Mouse (Mus musculus) naive thymus-derived CD4-positive, alpha-beta T cell, adult 2 months (primary cell): ENCODE results near the gene N4bp2l1.
A peak's percentile ranks its signal among the peaks of the same experiment; 100 is the strongest.
"Not testable (repeated sequence)": the region's sequence is repeated elsewhere in the genome, so short reads cannot be mapped to it uniquely, and the experiment has no call there.

ENCODE experiments used
- DNase-seq: peaks from one replicate; pipeline ENCODE4 v3.0.0-alpha.2; 2011; ENCODE audit warnings: low read depth

Gene N4bp2l1

DNA sequence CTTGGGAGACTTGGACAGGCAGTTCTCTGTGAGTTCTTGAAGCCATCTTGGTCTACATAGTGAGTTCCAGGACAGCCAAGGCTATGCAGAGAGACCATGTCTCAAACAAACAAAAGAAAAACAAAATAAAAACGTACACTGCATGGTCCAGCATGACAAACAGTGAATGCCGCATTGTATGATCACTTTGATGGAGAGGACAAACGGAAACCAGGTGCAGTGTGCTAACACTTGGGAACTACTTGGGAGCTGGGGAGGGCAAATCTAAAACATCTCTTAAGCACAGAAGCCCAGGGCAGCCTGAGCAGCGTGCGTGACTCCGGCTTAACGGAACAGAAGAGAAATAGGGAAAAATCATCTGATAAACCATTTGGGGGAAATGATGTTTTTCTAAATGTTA, at the start of gene N4bp2l1:
N4bp2l1 (minus strand) TSS at position 101 of the 400 bp plus-strand sequence.
- no peak for DNase-seq

GRCm38 (mm10) chr5:150644926-150645325, 47.9 kb upstream of the N4bp2l1 start:
- DNase-seq: no peak

- DNase-seq: not testable (repeated sequence)
These were observed 46.4 kb upstream of the N4bp2l1 start for GRCm38 (mm10) chr5:150643390-150643789.

DNA sequence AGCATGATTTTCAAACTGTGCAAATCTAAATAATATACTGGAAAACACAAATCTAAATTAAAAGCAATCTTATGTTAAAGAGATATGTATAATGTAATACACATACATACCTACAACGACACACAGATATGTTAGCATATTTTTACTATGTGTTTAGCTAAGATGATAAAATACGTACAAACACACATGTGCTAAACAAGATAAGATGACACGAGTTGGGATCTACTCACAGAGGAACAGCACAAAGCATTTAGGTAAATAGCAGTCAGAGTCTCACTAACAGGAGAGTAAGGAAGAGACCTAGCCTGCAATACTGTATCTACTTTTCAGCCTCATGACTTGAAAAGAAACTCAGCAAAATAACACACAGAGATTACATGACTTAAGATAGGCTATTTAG, 44.5 kb upstream of the N4bp2l1 start:
- no peak for DNase-seq

- no peak for DNase-seq
These were observed 32.7 kb upstream of the N4bp2l1 start for GRCm38 (mm10) chr5:150629692-150630091.

GRCm38 (mm10) chr5:150629272-150629671, 32.3 kb upstream of the N4bp2l1 start:
- no peak for DNase-seq

- DNase-seq: no peak
These were observed 28.5 kb upstream of the N4bp2l1 start for GRCm38 (mm10) chr5:150625528-150625927.

DNA sequence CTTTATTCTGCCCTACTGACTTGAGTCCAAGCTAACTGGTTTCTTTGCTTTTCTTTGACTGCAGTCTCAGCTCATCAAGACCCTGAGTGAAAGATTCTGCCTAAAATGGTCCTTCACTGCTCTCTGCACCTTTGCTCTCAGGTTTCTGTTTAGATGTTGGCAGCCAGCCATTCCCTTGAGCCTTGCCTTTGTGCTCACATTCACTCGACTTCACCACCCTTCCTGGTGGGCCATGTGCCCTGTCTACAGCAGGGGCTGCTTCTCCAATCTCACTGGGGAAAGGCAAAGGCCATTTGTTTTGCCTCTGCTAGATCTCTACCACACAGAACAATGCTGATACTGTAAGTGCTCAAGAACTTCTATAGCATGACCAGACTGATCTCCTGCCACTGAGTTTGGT, 25.8 kb upstream of the N4bp2l1 start:
- no peak for DNase-seq

GRCm38 (mm10) chr5:150621592-150621991, 24.6 kb upstream of the N4bp2l1 start:
- DNase-seq: no peak

DNA sequence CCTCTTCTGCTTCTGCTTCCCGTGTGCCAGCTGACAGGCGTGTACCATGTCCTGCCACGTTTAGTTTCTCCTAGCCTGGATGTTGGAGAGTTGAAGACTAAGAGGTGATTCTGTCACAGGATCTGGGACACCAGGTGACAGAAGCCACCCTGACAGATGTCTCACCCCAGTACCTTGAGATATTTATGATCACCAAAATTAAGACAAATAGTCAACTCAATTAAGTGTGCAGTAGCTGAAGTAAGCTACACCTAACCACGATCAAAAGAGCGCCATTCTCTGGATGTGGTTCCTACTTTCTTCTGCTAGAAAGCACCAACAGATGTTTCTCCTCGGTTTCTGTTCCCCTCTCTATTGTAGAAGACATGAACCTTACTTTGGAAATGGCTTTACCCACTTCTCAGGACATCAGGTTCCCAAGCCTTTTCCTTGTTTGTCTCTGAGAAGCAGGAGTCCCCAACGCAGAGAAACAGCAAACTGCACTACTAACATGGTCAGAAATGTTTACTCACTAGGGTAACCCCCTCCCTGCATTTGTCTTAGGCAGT, 23.7 kb upstream of the N4bp2l1 start:
- no peak for DNase-seq

DNA sequence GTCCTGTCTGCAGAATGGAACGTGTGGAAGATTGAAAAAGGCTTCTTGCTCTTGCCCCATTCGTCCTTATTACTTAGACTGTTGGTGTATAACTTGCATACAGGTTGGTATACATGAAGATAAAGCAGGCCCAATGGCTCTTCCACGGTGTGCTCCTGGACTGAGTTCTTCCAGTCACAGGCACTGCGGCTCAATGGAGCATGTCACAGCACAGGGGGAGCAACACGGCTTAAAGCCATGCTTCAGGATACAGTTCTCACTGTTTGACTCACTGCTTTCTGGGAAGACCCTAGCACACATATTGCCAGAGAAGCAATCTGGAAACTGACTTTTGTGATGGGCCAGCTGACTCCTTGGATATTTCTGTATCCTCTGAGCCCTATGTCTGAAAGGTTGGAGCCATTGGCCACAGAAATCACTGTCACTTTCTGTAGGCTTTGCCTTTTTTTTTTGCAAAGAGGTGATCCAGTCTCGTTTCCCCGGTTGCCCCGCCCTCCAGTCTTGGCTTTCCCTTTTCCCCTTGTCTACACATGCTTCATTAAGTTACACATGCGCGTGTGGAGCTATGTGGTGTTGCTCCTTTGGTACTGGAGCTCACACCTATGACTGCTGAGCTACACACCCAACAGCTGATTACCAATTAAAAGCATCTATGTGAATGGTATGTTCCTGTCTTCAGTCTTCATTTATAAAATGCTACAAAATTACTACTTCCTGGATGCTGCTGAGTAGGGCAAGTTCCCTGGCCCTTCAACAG, 21.8 kb upstream of the N4bp2l1 start:
- no peak for DNase-seq

GRCm38 (mm10) chr5:150616731-150617130, 19.7 kb upstream of the N4bp2l1 start:
- no peak for DNase-seq

GRCm38 (mm10) chr5:150616216-150616615, 19.2 kb upstream of the N4bp2l1 start:
- DNase-seq: no peak

GRCm38 (mm10) chr5:150614054-150614453, 17.1 kb upstream of the N4bp2l1 start:
- no peak for DNase-seq

GRCm38 (mm10) chr5:150611697-150612096, 14.7 kb upstream of the N4bp2l1 start:
- peak; percentile 82 for DNase-seq

DNA sequence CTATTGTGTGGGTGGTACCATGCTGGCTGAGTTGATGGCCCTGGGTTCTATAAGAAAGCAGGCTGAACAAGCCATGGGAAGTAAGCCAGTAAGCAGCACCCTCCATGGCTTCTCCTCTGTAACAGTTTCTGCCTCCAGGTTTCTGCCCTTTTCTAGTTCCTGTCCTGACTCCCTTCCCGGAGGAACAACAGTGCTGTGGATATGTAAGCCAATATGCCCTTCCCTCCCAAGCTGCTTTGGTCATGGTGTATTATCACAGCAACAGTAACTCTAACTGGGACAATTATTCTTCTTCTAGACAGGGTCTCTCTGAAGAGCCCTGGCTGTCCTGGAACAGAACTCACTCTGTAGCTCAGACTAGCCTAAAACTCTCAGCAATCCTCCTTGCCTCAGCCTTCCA, 14.1 kb upstream of the N4bp2l1 start:
- no peak for DNase-seq

- no peak for DNase-seq
These were observed 10.6 kb upstream of the N4bp2l1 start for GRCm38 (mm10) chr5:150607631-150608030.

- no peak for DNase-seq
These were observed 9.1 kb upstream of the N4bp2l1 start for GRCm38 (mm10) chr5:150606131-150606530.

DNA sequence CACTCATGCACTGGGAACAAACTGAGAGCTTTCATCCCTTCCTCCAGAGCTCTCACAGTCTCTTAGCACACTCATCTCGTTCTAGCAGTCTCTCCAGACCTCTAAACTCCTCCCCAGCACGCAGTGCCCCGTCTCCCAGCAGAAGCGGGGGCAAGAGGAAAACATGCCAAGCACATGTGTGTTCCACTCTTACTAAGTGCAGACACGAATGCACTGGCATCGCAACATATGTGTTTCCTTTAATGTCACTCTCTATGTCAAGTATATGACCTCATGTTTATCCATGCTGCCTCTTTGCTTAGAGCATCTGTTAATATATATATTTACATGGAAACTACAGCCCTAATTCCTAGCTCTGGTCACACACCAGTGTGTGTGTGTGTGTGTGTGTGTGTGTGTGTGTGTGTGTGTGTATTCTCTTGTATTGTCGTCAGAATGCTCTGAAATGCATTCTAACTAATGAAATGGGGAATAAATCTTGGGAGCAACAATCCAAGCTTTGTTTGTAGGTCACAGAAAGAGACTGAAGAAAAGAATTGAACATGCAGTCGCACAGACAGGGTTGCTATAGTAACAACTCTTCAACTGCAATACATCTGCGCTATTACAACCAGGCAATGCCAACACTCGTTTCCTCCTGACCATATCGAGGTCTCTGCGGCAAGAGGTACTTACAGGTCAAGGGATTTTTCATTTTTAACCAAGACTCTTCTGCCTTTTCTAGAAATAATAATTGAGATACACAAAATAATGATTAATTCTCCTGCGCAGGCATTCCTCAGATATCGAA, 4.6 kb upstream of the N4bp2l1 start:
- peak; percentile 62 for DNase-seq

GRCm38 (mm10) chr5:150600554-150601440, 3.8 kb upstream of the N4bp2l1 start:
- peak; percentile 82 for DNase-seq

DNA sequence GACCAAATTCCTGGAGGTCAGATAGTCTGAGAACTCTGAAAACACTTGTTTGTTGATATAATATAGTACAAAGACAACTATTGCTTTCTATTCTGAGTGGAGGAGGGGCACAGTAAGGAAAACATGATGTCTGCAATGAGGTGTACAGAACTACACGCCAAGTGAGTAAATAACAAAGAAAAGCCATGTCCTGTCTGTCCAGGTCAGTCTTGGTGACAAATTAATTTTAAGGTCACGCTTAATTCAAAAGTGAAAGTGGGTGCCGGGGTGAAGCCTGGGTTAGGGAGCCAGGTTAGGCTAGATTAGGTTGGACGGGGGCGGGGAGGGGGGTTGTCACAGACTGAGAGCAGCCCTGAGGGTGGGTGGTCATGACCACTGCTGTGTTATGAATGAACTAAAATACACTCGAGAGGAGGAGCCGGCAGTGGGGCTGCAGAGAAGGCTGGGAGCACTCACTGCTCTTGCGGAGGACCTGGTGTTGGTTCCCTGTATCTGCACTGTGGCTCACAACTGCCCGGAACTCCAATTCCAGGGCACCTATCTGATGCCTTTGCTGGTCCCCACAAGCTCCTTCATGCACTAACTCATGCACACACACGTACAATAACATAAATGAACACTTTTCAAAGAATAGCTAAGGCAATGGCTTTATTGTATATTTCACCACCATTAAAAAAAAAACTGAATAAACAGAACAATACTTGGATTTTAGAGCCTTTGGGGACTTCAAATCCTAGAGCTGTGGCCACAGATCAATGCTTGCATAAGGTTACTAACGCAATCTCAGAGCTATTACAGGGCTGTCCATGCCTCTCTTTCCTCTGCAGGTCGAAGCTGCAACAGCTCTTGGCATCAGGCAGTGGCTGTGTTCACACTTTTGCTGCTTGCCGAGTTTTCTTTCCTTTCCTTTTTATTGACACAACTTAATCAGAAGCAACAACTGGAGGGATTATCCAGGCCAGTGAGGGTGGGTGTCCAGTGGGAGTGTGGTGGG, 2.6 kb upstream of the N4bp2l1 start:
- DNase-seq: no peak
